Mouse (Mus musculus): ENCODE results near the gene Ccdc12.

Ccdc12 gene

DNA sequence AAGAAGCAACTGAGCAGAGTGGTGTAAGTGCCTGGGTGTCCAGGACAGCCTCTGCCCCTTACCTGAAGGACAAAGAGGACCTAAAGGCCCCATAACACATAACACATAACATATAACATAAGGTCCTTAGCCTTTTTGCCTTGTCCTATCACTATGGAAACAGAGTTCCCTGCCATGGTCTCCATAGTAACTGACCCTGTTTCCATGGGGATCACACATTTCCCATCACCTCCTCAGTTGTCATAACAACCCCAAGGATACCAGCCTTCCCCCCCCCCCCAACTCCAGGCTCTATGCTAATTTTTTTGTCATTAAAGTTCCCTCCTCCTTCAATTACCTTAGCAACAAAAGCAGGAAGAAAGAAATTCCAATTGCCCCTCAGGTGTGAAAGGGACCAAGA, 6.5 kb upstream of the Ccdc12 start:
- no peak for DNase-seq

DNA sequence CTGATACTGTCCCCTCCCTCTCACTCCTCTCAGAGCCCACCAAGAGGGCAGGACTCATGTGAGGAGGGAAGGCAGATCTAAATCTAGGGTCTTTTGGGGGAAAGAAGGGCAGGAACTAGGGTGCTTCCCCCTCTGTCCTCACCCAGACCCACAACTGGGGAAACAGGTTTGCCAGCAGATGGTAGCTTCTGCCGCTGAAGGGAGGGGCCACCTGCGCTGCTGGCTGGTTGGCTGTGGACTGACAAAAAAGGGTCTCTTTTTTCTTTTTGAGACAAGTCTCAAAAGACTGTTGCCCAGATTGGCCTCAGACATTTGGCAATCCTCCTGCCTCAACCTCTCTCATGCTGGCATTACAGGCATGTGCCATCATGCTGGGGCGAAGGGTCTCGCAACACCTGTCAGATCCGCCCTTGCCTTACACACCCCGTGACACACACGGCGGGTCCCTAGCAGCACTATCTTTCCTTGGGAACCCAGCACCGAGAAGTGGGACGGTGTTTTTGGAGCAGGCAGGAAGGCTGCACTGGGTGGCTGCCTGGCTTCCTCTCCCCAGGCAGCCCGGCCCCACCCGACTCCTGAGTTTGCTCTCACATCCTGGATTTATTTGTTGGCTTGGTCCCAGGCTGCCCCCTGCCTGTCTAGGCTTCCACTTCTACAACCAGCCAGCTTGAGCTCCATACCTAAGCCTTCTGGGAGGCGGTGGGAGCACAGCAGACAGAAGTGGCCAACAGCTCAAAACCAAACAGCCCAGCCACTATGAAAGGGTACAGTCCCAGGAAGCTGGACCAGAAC, 4.2 kb upstream of the Ccdc12 start:
- peak in 1 of 2 experiments; percentile 46 for DNase-seq

DNA sequence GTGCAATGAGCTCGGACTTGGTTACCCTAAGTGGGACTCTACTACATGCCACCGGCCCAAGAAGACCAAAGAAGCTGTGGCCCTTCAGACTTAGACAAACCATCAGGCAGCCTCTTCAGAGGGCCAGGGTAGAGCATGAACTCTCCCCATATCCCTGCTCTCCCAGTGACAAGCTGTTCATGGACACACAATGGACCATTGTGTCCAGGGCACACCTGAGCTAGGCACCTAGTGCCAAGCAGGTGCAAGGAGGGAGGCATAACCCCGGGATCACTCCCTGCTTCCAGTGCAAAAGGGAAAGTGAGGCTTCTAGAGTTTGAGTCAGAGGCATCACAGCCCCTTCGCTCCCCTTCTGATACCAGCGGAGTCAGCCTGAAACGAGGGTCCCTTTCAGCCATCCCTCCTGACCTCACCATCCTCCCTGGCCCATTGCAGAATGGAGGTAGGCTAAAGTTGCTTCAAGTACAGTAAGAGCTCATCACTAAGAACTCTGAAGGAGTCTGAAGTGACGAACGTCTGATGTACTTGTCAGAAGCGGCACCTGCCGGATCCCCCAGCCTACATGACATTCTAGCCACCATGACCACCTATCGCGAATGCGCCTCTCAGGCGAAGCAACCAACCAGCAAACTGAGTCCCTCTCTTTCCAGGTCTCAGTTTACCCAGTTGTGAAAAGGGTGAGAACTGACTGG, 3.2 kb upstream of the Ccdc12 start:
- DNase-seq, result no peak

DNA sequence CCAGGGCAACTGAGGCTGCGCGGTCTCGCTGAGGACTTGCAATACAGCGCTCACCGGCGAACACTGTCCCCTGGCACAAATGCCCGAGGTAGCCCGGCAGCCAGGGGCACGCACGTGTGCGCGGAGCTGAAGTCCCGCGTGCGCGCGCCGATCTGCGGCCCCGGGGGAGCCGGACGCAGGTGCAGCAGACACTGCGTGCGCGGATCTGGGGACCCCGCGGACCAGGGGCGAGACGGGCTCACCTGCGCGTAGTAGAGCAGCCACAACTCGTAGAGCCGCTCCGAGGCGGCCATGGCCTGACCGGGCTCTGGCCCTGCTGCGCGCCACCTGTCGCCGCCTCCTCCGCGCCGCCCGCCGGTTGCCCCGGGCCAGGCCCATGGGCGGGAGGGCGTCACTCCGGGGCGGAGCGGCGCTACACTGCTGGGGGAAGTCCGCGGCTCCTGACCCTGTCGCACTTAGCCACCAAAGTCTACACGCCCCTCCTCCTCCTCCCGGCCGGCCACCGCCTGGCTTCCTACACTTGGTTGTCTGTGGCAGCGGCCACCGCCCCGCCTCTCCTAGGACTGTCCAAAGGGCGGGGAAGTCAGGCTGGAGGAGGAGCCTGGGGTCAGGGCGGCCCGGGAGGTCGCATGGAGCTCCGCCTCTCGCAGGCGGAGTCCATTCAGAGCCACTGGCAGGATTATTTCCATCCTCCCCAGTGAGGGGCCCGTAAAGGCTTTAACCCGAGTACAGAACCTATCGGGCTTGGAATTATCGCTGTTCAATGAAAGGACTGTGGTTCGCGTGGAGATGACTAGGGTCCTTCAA, 2.4 kb upstream of the Ccdc12 start, which contains the start of gene Nbeal2:
TSS of gene Nbeal2 (minus strand) at position 507 of the 807 bp plus-strand sequence.
- peak; percentile 89 to 94 for DNase-seq

DNA sequence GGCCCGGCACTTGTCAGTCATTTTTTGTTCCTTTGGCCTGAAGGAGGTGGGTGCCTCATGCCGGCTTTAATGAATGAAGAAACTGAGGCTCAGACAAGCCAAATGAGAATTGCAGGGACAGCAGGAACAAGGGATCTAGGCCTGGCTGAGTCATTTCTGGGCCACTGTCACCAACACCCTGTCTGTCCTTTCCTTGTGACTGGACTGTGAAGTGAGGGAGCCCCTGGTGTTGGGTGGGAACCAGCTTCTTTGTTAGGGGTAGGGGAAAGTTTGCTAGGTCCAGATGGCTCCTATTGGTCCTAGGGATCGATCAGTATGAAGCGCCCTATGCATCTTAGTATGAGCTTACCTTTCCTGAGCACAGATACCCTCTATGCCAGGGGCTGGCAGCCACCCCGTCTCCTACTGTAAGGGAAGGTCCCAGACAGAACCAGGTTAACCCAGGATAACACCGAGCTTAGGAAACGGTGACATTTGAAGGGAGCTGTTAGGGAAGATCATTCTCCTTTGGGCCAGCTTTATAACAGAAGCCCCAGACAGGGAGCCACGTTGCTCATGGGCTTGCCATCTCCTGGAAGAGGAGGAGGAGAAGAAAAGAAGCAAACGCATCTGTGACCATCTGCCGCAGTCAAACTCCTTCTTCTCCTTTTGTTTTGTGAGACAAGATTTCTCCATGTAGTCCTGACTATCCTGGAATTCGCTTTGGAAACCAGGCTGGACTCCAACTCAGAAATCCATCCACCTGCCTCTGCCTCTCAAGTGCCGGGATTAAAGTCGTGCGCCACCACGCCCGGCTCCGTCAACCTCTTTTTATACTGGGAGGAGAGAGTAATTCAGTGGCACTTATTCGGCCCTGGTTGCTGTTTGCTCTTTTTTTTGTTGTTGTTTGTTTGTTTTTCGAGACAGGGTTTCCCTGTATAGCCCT, 1.3 kb upstream of the Ccdc12 start:
- DNase-seq, result no peak

DNA sequence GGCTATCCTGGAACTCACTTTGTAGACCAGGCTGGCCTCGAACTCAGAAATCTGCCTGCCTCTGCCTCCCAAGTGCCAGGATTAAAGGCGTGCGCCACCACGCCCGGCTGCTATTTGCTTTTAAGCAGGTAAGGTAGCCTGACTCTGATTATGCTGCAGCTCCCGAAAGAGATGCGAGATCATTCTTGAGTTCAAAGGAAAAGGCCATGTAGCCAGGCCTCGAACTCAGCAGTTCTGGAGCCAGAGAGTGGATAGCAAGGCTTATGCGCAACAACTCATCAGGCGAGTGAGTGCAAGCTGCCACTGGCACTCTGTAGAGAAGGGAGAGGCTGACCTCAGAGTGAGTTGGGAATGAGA, 674 bp upstream of the Ccdc12 start:
- DNase-seq, result no peak

DNA sequence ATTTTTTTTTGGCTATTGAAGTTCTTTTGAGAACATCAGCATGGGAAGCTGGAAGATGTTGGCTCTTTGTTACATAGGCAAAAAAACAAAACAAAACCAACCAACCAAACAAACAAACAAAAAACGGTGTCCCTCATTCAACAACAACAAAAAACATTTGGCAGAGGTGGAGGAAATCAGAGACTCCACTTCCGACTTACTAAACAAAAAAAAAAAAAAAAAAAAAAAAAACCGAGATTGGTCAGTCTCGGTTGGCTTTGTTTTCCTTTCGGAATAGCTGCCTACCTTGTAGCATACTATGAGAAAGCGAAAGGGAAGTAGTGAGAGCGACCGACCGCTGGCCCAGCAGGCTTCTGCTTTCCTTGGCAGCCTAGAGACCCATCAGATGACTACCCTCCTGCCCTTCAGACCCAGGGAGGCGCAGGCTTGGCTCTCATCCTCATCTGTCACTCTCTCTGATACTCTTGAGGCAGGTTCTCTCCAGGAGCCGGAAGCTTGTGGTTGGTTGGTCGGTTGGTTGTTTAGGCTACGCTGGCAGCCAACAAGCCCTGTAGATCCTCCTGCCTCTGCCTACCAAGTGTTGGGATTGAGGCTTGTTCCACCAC, 1.3 kb downstream of the Ccdc12 start:
- peak; percentile 49 to 50 for DNase-seq

DNA sequence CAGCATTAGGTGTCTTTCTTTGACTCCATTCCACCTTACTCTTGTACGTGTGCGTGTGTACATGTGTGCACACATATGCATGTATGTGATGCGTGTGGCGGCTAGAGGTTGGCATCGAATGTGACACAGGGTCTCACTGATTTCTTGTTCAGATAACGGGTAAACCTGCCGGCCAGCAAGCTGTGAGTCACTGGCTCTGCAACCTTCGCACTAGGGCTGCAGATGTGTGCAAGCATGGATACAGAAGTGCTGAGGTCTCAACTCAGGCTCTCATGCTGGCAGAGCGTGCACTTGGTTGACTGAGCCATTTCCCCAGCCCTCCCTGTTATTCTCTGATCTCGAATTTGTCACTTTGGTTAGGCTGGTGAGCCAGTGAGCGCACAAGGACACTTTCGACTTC, 3.2 kb downstream of the Ccdc12 start:
- no peak for DNase-seq

DNA sequence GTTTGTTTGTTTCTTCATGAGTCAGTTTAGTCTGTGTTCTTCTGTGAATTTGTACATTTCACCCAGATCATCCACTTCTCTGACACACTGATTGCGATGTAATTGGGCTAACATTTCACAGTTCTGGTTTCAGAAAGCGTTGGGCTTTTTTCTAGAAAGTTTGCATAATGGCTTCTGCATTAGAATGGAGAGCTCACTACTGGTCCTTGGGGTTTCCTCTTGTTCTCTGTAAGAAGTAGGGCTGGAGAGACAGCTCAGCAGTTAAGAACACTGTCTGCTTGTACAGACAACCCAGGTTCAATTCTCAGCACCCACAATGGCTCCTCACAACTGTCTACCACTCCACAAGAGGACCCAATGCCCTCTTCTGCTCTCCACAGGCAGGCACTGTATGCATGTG, 3.9 kb downstream of the Ccdc12 start:
- DNase-seq, result no peak

DNA sequence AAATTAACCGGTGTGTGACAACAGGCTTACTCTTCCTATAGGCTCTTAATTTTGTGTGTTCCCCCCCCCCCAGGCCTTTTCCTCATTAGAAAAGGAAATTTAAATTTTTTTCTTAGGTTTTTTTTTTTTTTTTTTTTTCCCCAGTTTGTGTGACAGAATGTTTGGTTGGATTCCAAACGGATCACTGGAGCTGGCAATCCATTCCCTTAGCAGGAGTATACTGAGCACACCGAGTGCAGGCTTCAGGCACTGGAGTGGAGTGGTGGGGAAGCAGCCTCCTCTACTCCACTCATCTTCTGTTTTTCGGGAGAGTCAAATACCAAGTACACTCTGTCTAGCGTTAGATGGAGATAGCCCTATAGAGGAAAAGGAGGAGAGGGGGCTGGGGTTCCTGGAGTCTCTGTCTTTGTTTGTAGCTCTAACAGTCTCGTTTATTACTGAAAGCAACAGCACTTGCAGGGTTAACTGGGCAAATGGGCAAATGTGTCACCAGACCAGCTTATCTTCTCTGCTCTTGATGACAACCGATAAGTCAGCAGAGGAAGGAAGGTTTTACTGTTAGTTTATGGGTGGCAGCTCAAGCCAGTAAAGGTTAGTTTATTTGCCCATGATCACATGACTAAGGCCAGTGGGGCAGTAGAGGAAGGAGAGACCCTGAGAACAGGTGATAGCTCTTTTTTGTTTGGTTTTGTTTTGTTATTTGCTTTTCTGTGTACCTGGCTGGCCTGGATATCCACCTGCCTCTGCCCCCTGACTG, 4.7 kb downstream of the Ccdc12 start:
- DNase-seq, result no peak

DNA sequence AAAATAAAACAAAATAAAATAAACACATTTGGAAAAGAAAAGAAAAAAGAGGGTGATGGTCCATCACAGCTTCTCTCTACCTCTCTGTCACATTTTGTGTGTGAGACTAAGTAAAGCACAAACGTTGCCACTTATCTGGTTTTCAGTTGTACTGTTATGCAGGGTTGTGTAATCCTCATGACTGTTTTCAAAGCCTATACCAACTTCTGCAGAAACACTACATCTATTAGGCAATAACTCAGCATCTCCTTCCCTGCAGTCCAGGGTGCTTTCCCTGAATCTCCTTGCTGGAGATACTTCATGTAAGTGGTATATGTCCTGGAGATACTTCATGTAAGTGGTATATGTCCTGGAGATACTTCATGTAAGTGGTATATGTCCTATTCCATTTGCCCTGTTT, 6.5 kb downstream of the Ccdc12 start:
- no peak for DNase-seq

DNA sequence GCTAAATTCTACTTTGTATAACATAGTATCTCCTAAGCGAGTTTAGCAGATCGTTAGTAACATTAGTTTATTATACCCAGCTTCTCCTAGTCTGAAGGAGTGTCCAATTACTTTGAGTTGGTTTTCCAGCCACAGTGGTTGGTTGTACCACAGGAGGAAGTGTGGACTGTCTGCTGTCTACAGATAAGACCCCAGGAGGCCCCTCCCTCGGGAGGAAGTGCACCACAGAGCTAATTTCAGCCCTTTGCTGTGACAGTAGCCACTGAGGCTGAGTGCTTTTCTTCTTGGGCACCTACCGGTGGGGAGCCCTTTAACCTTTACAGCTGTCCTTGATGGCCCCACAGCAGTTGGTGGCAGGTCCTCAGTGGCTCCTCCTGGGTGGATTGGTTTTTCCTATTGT, 9.6 kb downstream of the Ccdc12 start:
- peak; percentile 43 to 54 for DNase-seq

DNA sequence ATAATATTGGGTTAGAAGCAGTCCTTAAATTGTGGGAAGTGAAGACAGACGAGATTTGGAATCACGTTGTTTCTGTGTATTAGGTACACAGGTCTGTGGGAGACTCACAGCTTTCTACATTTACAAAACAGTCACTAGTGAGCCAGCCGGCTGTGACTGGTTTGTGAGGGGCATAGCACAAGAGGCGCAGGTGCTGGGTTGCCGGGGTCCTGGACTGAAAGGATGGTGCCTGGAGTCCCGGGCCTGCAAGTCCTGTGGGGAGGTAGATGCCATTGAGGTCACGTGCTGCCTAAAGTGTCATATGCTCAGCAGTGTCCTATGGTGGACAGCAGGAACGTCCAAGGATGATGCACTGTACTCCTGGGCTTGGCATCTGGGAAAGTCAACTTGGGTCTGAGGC, 10.1 kb downstream of the Ccdc12 start:
- no peak for DNase-seq

DNA sequence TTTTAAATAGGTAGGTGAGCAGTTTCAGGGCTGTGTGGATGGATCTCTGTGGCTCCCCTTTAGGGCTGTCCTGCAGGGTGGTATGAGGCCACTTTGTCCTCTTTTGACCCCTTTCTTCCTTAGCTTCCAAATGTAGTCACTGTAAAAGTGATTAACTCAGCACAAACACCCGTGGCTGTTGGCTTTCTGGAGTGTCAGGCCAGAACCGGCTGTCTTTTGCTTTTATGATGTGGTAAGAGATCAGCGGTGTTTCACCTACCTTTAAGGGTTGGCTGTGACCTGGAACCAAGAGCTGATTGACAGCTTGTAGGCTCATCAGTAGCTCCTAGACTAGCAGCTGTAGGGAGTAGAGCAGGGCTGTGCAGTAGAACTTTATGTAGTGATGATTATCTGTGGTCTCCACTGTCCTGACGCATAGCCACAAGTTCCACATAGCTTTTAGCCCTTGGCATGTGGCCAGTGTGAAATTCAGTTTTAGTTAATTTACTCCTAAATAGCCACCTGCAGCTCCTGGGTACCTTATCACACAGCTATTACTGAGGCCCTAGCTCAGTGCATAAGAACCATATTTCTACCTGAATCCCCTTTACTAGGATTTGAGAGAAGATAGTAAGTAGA, 11.0 kb downstream of the Ccdc12 start:
- DNase-seq, result no peak

DNA sequence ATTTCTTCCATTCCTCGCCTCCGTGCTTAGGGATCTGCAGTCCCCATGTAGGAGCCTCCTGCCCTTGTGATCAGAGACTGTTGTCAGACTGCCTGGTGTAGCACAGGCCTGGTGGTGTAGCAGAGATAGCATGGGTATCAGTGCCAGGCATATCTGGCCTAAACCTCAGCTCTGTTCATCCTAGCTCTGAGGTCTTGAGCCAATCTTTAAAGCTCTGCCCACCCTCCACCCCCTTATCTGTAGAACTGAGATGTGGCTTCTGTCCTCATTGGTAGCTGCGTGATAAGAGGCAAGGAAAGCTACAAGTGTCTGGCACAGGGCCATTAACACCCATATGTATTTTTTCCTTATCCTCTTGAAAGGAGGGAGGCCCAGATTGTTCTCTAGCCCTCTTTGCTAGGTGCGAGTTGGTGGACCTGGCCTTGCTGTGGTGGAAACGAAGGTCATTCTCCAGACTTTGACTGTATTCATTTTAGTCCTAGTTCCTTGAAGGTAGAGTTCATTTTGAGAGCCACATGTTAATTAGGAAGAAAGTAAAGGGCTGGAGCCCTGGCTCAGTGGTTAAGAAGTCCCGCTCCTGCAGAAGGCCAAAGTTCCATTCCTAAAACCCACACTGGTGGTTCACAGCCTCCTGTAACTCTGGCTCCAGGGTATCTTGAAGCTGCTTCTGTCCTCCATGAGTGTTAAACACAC, 12.4 kb downstream of the Ccdc12 start:
- DNase-seq, result no peak

DNA sequence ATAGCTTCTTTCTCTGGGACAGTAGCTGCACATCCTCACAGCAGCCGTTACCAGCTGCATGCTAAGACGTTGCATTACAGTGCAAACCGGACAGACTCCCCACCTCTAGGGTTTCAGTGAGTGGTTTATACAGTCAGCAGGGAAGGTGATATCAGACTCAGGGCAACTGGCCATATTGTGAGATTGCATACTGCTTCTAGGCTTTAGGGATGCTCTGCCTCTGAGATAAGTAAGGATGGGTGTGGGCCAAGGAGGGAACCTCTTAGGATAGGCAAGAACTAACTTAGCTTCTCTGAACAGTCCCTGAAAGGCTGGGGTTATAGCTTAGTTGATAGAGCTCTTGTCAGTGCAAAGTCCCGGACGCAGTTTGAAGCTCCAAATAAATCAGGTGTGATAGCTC, 13.5 kb downstream of the Ccdc12 start:
- no peak for DNase-seq

DNA sequence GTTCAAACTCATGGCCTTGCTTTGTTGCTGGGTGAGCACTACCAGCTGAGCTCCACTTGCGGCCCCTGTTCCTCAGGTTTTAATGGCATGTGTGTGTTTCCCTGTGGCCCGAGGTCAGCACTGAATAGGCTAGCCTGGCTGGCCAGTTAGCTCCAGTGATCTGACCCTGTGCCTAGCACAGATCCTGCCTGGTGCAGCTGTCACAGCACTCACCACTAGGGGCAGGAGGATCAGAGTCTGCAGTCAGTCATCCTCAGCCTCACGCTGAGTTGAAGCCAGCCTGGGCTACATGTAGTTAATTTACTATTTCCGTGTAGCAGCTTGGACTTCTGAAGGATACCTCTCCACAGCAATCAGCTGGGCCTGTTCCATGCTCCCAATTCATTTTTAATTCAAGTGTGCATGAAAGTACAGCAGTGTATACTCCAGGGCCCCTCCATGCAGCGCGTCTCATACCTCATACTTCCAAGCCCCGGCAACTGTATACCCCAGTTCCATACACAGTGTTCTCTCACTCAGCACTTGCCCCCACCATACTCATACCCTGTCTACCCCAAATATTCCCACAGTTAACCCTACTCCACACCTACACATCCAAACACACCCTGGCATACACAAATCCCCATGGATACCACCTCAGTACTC, 16.3 kb downstream of the Ccdc12 start:
- DNase-seq, result peak in 1 of 2 experiments; percentile 40

DNA sequence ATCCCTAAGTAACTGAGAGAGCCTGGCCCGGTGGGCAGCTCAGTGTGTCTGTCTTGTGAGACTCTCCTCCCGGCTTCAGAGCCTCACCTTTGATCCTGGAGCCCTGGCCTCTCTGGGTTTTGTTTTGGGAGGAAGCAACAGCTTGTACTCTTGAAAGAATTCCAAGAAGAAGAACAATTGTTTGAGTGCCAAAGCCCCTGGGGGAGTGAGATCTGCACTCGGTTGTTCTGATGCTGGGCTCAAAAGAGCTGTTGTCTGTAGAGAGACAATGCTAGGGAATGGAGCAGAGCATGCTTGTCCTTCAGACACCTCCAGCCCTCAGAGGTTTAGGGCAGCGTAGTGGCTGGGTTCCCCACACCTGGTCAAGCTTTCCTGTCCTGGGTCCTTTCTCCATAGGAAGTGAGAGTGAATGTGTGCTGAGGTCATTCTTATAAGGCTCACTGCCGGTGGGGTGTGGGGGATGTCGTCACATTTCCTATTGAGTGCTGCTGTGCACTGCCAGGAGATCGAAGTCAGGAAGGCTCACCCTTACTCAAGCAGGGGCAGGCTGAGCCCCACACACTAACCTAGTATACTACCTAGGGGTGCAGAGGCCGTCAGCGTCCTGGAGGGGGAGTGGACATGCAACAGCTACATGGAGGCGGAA, 16.9 kb downstream of the Ccdc12 start:
- no peak for DNase-seq

DNA sequence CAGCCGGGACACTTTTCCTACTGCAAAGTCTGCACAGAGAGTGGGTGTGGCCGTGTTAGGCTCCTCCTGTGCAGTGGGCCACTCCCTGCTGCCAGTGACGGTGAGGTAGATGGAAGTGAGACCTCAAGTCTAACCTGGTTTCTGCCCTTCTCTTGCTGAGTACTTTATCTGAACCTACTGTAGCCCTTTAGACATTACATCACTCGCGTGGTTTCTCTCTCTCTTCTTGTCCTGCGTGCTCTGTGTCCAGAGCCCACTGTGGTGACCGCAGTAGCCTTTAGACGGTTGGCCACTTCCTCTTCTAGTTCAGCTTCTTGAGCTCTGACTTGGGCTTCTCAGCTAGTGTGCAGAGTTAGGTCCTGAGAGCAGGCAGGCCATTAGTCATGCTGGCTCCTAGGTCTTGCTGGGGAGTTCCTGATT, 20.2 kb downstream of the Ccdc12 start:
- no peak for DNase-seq
